Mouse (Mus musculus) limb, embryonic 10.5 days (tissue): ENCODE measurements around the gene Per1. TPM values are rescaled to one million over a fixed set of nuclear protein-coding genes. Genes with fewer than 3 reads are reported as not detected.

Source experiments
- DNase-seq: peaks from one replicate; pipeline ENCODE4 v3.0.0-alpha.2; 2017; ENCODE audit warnings: low spot score
- H3K27ac ChIP-seq: fragments of 300-500 bp; sonication (generic); 2 replicates; pipeline ENCODE4 v1.5.1; 2016; ENCODE audit warnings: mild to moderate bottlenecking
- H3K27me3 ChIP-seq: fragments of 300-500 bp; sonication (generic); 2 replicates; pipeline ENCODE4 v1.6.1; 2016; ENCODE audit warnings: low read depth, mild to moderate bottlenecking; ENCODE audit not compliant: poor library complexity, severe bottlenecking
- H3K36me3 ChIP-seq: fragments of 300-500 bp; sonication (generic); 2 replicates; pipeline ENCODE4 v1.6.1; 2016; ENCODE audit warnings: mild to moderate bottlenecking, moderate library complexity
- H3K4me1 ChIP-seq: fragments of 300-500 bp; sonication (generic); 2 replicates; pipeline ENCODE4 v1.6.1; 2016
- H3K4me3 ChIP-seq: fragments of 300-500 bp; sonication (generic); 2 replicates; pipeline ENCODE4 v1.5.1; 2016; ENCODE audit warnings: mild to moderate bottlenecking, moderate library complexity
- H3K9me3 ChIP-seq: fragments of 300-500 bp; sonication (generic); replicated peaks from 2 replicates; pipeline ENCODE4 v1.6.1; 2016; ENCODE audit warnings: mild to moderate bottlenecking
- WGBS: fragments of 180-500 bp; shearing (Covaris S2); methylation state at CpG from one replicate; pipeline ENCODE4 v1.1.7; 2016; 5-methylcytosine and 5-hydroxymethylcytosine counted together
- polyA plus RNA-seq: library from polyadenylated mRNA; unstranded; fragments of >200 nt; fragmentation: Nextera tagmentation; extraction: Ambion mirVana; gene quantifications from 2 replicates; pipeline ENCODE4 v1.2.1, GENCODE M21; 2016

Gene Per1
- polyA plus RNA-seq, 1 experiment from 2014 or later: 10.3 TPM

DNA sequence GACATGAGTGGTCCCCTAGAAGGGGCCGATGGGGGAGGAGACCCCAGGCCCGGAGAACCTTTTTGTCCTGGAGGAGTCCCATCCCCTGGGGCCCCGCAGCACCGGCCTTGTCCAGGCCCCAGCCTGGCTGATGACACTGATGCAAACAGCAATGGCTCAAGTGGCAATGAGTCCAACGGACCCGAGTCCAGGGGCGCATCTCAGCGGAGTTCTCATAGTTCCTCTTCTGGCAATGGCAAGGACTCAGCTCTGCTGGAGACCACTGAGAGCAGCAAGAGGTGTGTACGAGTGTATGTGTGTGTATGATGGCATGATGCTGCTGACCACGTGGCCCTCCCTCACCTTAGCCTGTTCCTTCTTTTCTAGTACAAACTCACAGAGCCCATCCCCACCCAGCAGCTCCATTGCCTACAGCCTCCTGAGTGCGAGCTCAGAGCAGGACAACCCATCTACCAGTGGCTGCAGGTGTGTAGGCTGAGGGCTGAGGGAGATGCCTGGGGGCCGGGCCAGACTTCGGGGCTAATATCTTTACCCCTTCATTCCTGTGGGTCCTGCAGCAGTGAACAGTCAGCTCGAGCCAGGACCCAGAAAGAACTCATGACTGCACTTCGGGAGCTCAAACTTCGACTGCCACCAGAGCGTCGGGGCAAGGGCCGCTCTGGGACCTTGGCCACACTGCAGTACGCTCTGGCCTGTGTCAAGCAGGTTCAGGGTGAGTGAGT, 5.8 kb downstream of the Per1 start:
- Histone ChIP-seq H3K27ac (peak overlapping the region; percentile 86), H3K4me1 (peaks cover 52% of the 10 kb centered on the region), H3K9me3 (no peaks in the 10 kb centered on the region), H3K4me3 (peak overlapping the region; percentile 65), H3K27me3 (no peaks in the 10 kb centered on the region), H3K36me3 (peaks cover 53% of the 10 kb centered on the region)
- DNase-seq: no peak
- 93% methylated on average over 20 of the region's 20 CpGs for WGBS

GRCm38 (mm10) chr11:69101604-69102402, 6.8 kb downstream of the Per1 start:
- Histone ChIP-seq H3K4me3 (no peak overlapping the region), H3K9me3 (no peaks in the 10 kb centered on the region), H3K36me3 (peaks cover 63% of the 10 kb centered on the region), H3K27ac (no peak overlapping the region), H3K4me1 (peaks cover 42% of the 10 kb centered on the region), H3K27me3 (no peaks in the 10 kb centered on the region)
- no peak for DNase-seq
- 90% methylated on average over 21 of the region's 21 CpGs for WGBS

DNA sequence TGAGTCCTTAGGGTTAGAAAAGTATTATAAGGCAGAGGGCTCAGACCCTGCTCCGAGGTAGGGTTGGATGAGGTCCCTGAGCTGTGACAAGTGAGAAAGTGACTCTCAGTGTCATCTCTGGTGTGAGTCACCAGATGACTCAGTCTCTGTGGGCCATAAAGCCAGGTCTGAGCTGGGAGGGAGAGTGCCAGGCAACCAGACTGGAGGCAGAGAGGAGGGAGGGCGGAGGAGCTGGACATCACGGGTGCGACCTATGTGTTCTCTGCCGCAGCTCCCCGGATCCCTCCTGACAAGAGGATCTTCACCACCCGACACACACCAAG, 7.3 kb downstream of the Per1 start:
- no peak for DNase-seq
- Histone ChIP-seq H3K9me3 (no peaks in the 10 kb centered on the region), H3K27ac (no peak overlapping the region), H3K36me3 (peaks cover 69% of the 10 kb centered on the region), H3K4me3 (no peak overlapping the region), H3K4me1 (peaks cover 36% of the 10 kb centered on the region), H3K27me3 (no peaks in the 10 kb centered on the region)
- 90% methylated on average over 7 of the region's 7 CpGs for WGBS

GRCm38 (mm10) chr11:69103121-69103520, 8.1 kb downstream of the Per1 start:
- DNase-seq: no peak
- no peaks in the 10 kb centered on the region for H3K27me3 ChIP-seq
- H3K27ac ChIP-seq: no peak overlapping the region
- H3K36me3 ChIP-seq: peaks cover 76% of the 10 kb centered on the region
- H3K4me3 ChIP-seq: no peak overlapping the region
- 94% methylated on average over 14 of the region's 14 CpGs for WGBS
- no peaks in the 10 kb centered on the region for H3K9me3 ChIP-seq
- H3K4me1 ChIP-seq: peaks cover 29% of the 10 kb centered on the region

DNA sequence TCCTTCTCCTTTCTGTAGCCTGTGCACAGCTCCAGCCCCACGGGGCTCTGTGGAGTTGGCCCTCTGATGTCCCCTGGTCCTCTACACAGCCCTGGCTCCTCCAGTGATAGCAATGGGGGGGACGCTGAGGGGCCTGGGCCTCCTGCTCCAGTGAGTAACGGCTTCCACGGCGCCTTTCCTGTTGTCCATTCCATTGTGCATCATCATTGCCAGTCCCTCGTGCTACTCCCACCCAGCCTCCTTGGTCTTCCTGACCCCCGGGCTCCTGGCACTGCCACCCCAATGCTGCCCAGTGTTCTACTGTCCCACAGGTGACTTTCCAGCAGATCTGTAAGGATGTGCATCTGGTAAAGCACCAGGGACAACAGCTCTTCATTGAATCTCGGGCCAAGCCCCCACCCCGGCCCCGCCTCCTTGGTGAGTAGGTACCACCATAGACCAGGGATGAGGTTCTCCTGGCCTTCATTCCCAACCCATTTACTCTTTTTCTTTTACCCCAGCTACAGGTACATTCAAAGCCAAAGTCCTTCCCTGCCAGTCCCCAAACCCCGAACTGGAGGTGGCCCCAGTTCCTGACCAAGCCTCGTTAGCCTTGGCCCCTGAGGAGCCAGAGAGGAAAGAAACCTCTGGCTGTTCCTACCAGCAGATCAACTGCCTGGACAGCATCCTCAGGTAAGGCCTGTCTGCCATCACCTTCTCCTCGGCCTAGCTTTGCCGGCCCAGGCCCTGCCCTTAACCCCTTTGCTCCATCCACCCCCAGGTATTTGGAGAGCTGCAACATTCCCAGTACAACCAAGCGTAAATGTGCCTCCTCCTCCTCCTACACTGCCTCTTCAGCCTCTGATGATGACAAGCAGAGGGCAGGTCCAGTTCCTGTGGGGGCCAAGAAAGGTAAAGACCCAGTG, 8.8 kb downstream of the Per1 start:
- Histone ChIP-seq H3K36me3 (peaks cover 83% of the 10 kb centered on the region), H3K4me3 (no peak overlapping the region), H3K9me3 (no peaks in the 10 kb centered on the region), H3K27me3 (no peaks in the 10 kb centered on the region), H3K4me1 (peaks cover 22% of the 10 kb centered on the region), H3K27ac (no peak overlapping the region)
- 90% methylated on average over 15 of the region's 15 CpGs for WGBS
- no peak for DNase-seq

GRCm38 (mm10) chr11:69104487-69104886, 9.5 kb downstream of the Per1 start:
- H3K4me1 ChIP-seq: peaks cover 21% of the 10 kb centered on the region
- no peak for DNase-seq
- H3K27me3 ChIP-seq: no peaks in the 10 kb centered on the region
- no peak overlapping the region for H3K4me3 ChIP-seq
- no peak overlapping the region for H3K27ac ChIP-seq
- 87% methylated on average over 14 of the region's 14 CpGs for WGBS
- H3K36me3 ChIP-seq: peaks cover 90% of the 10 kb centered on the region
- H3K9me3 ChIP-seq: no peaks in the 10 kb centered on the region

- peaks cover 92% of the 10 kb centered on the region for H3K36me3 ChIP-seq
- no peaks in the 10 kb centered on the region for H3K9me3 ChIP-seq
- WGBS: 85% methylated on average over 6 of the region's 6 CpGs
- no peak for DNase-seq
- no peak overlapping the region for H3K27ac ChIP-seq
- no peak overlapping the region for H3K4me3 ChIP-seq
- peaks cover 20% of the 10 kb centered on the region for H3K4me1 ChIP-seq
- H3K27me3 ChIP-seq: no peaks in the 10 kb centered on the region
These were observed 10.2 kb downstream of the Per1 start for GRCm38 (mm10) chr11:69105227-69105626.

DNA sequence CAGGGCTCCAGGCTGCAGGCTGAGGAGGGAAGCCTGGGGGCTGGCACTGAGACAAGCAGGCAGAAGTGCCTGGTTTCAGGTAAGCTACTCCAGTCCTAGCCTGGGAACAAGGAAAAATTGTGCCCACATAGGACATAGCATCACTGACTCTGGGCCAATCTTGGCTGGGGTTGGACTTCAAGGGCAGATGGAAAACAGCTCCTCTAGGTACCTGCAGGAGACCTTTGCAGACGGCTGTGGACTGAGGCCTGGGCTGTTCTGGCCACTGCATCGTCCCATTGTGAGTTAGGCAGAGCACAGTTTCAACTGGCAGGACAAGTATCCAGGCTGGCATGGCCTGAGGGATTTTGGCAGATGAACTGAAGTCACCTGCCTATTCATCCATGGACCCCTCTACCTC, 10.8 kb downstream of the Per1 start:
- 89% methylated on average over 2 of the region's 2 CpGs for WGBS
- Histone ChIP-seq H3K4me1 (peaks cover 14% of the 10 kb centered on the region), H3K9me3 (no peaks in the 10 kb centered on the region), H3K36me3 (peaks cover 89% of the 10 kb centered on the region), H3K27me3 (no peaks in the 10 kb centered on the region), H3K27ac (no peak overlapping the region), H3K4me3 (no peak overlapping the region)
- no peak for DNase-seq

- peaks cover 13% of the 10 kb centered on the region for H3K4me1 ChIP-seq
- no peak overlapping the region for H3K4me3 ChIP-seq
- H3K36me3 ChIP-seq: peaks cover 84% of the 10 kb centered on the region
- H3K9me3 ChIP-seq: no peaks in the 10 kb centered on the region
- 92% methylated on average over 11 of the region's 11 CpGs for WGBS
- H3K27me3 ChIP-seq: no peaks in the 10 kb centered on the region
- DNase-seq: no peak
- no peak overlapping the region for H3K27ac ChIP-seq
These were observed 11.3 kb downstream of the Per1 start for GRCm38 (mm10) chr11:69106299-69106698.

DNA sequence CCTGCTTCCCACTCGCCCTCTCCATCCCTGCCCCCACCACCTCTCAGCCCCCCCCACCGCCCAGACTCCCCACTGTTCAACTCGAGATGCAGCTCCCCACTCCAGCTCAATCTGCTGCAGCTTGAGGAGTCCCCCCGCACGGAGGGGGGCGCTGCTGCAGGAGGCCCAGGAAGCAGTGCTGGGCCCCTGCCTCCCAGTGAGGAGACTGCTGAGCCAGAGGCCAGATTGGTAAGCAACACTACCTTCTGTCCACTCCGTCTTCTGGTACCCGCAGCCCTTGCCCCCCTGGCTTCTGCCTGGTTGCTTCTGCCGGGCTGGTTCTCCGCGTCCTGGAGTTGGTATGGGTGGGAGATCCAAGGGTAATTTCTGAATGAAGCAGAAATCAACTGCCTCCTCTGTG, 11.8 kb downstream of the Per1 start:
- Histone ChIP-seq H3K27me3 (no peaks in the 10 kb centered on the region), H3K27ac (peak overlapping the region; percentile 30; the same call in 1 of the 2 replicates), H3K4me3 (no peak overlapping the region), H3K4me1 (peaks cover 19% of the 10 kb centered on the region), H3K36me3 (peaks cover 78% of the 10 kb centered on the region), H3K9me3 (no peaks in the 10 kb centered on the region)
- DNase-seq: no peak
- 86% methylated on average over 11 of the region's 11 CpGs for WGBS

DNA sequence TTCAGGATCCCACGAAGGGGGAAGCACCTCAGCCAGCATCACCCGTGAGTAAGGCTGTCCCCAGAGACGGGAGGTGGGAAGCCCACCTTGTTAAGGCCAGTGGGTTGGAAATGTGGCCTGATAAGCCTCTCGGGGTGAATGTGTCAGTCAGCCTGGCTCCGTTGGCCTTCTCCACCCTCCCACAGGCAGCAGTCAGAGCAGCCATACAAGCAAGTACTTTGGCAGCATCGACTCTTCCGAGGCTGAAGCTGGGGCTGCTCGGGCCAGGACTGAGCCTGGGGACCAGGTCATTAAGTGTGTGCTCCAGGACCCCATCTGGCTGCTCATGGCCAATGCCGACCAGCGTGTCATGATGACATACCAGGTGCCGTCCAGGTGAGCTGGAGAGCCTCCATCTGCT, 12.7 kb downstream of the Per1 start:
- DNase-seq: no peak
- 90% methylated on average over 11 of the region's 11 CpGs for WGBS
- peak overlapping the region; percentile 19; the same call in 1 of the 2 replicates for H3K4me3 ChIP-seq
- H3K27me3 ChIP-seq: peaks cover 2% of the 10 kb centered on the region; the same call in 1 of the 2 replicates
- no peak overlapping the region for H3K27ac ChIP-seq
- H3K36me3 ChIP-seq: peaks cover 70% of the 10 kb centered on the region
- H3K9me3 ChIP-seq: no peaks in the 10 kb centered on the region
- peaks cover 26% of the 10 kb centered on the region for H3K4me1 ChIP-seq

GRCm38 (mm10) chr11:69108223-69108622, 13.2 kb downstream of the Per1 start:
- 93% methylated on average over 9 of the region's 9 CpGs for WGBS
- DNase-seq: no peak
- H3K9me3 ChIP-seq: no peaks in the 10 kb centered on the region
- peaks cover 8% of the 10 kb centered on the region; the same call in 1 of the 2 replicates for H3K27me3 ChIP-seq
- peaks cover 26% of the 10 kb centered on the region for H3K4me1 ChIP-seq
- H3K27ac ChIP-seq: no peak overlapping the region
- H3K4me3 ChIP-seq: 0 out of 2 replicates have a peak overlapping the region, but pooled peaks have one; percentile 19
- peaks cover 64% of the 10 kb centered on the region for H3K36me3 ChIP-seq
